Mouse (Mus musculus): ENCODE results near the gene Pip5k1b.

DNA sequence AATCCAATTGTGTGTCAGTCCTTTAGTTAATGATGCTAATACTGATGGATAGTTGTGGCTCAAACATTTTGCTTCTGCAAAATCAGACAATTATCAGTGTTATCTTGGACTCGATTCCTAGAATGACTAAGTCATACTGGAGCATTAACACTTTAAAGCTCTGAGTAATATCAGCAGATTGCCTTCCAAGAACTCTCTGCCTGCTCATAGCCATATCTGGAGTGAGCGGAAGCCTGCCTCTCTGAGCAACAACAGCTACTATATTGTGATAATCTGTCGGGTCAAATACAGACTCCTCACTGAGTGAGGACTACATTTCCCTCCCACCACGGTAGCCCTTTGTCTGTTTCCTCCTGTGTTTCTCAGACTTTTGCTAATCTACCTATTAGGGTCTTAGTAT lies 116.0 kb downstream of the Pip5k1b start:
- TF ChIP-seq CTCF (IDR thresholded peaks at IDR 0.05; ENCODE audit: borderline replicate concordance, insufficient read depth, low read depth, low read length) (no peak), POLR2A (IDR thresholded peaks at IDR 0.05; ENCODE audit: borderline replicate concordance, insufficient read depth, low read length) (no peak)

Measured in cerebellum, adult 2 months (tissue).